Mouse (Mus musculus) stomach, embryonic 14.5 days (tissue): ENCODE data around the gene Thsd7a. TPM values are rescaled to one million over a fixed set of nuclear protein-coding genes. Genes with fewer than 3 reads are reported as not detected.

Source experiments
- ATAC-seq: fragments of 200-750 bp; cut with Nextera tagmentation; 2 replicates; pipeline ENCODE4 v1.8.0; 2017; ENCODE audit warnings: low read depth, moderate TSS enrichment; ENCODE audit not compliant: insufficient number of reproducible peaks, insufficient read depth, low FRiP score
- H3K27ac ChIP-seq: fragments of 300-500 bp; sonication (generic); 2 replicates; pipeline ENCODE4 v1.5.1; 2014; ENCODE audit warnings: mild to moderate bottlenecking, low read length, moderate library complexity, mixed read lengths
- H3K27me3 ChIP-seq: fragments of 300-500 bp; sonication (generic); 2 replicates; pipeline ENCODE4 v1.6.1; 2014; ENCODE audit warnings: low read length, control low read depth, mixed read lengths; ENCODE audit not compliant: control insufficient read depth, insufficient read depth
- H3K36me3 ChIP-seq: fragments of 300-500 bp; sonication (generic); 2 replicates; pipeline ENCODE4 v1.6.1; 2014; ENCODE audit warnings: mild to moderate bottlenecking, control low read depth, low read length, moderate library complexity, mixed read lengths; ENCODE audit not compliant: control insufficient read depth, insufficient read depth
- H3K4me1 ChIP-seq: fragments of 300-500 bp; sonication (generic); 2 replicates; pipeline ENCODE4 v1.6.1; 2014; ENCODE audit warnings: low read length, control low read depth, mixed read lengths; ENCODE audit not compliant: control insufficient read depth, insufficient read depth
- H3K4me2 ChIP-seq: fragments of 300-500 bp; sonication (generic); replicated peaks from 2 replicates; pipeline ENCODE4 v1.6.1; 2014; ENCODE audit warnings: low read depth, low read length, control low read depth
- H3K4me3 ChIP-seq: fragments of 300-500 bp; sonication (generic); 2 replicates; pipeline ENCODE4 v1.5.1; 2014; ENCODE audit warnings: low read depth, low read length, control low read depth
- H3K9ac ChIP-seq: fragments of 300-500 bp; sonication (generic); replicated peaks from 2 replicates; pipeline ENCODE4 v1.6.1; 2014; ENCODE audit warnings: low read depth, mild to moderate bottlenecking, control low read depth, low read length, moderate library complexity, mixed read lengths
- H3K9me3 ChIP-seq: fragments of 300-500 bp; sonication (generic); 2 replicates; pipeline ENCODE4 v1.6.1; 2016; ENCODE audit warnings: low read depth, low read length, control low read depth; ENCODE audit not compliant: control insufficient read depth
- WGBS: fragments of 180-500 bp; shearing (Covaris S2); extraction: QIAGEN DNeasy Blood & Tissue Kit; methylation state at CpG from one replicate; pipeline ENCODE4 v1.1.7; 2014; 5-methylcytosine and 5-hydroxymethylcytosine counted together
- polyA plus RNA-seq: library from polyadenylated mRNA; unstranded; fragments of >200 nt; fragmentation: Nextera tagmentation; extraction: Ambion mirVana; gene quantifications from 2 replicates; pipeline ENCODE4 v1.2.1, GENCODE M21; 2014

Gene Thsd7a
- polyA plus RNA-seq, 1 experiment from 2014 or later, result 4.1 TPM

- ATAC-seq, result no peak
- WGBS, result 32% methylated on average over 7 of the region's 7 CpGs
Observed at GRCm38 (mm10) chr6:12467339-12468124, 281.7 kb downstream of the Thsd7a start.

DNA sequence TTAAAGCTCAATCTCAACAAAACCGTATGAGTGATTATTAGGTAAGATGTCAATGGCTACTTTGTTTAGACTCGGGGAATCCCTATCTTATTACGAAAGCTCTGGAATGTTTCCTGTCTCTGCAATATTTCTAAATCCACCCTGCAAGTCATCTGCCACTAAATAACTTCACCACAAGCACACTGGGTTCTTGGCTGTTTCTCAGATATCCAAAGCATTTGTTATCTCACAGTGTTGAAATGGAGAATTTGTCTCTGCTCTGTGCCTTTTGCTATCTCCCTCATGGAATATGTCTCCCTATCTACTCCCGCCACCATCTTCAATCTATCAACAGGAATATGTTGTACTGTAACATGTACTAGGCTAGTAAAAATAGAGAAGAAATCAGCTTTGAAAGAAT is 290.4 kb downstream of the Thsd7a start:
- Histone ChIP-seq H3K36me3 (no peaks in the 10 kb centered on the region), H3K4me1 (no peaks in the 10 kb centered on the region), H3K4me3 (no peak overlapping the region), H3K4me2 (no peak overlapping the region), H3K27ac (no peak overlapping the region), H3K9me3 (no peaks in the 10 kb centered on the region), H3K27me3 (no peaks in the 10 kb centered on the region), H3K9ac (no peak overlapping the region)
- 72% methylated on average over 4 of the region's 4 CpGs for WGBS
- ATAC-seq, result no peak

More at GRCm38 (mm10) chr6:12467339-12468124, 281.7 kb downstream of the Thsd7a start:
- Histone ChIP-seq H3K9me3 (no peaks in the 10 kb centered on the region), H3K27me3 (no peaks in the 10 kb centered on the region), H3K4me2 (no peak overlapping the region), H3K4me3 (no peak overlapping the region), H3K27ac (no peak overlapping the region), H3K9ac (no peak overlapping the region), H3K4me1 (no peaks in the 10 kb centered on the region), H3K36me3 (no peaks in the 10 kb centered on the region)

DNA sequence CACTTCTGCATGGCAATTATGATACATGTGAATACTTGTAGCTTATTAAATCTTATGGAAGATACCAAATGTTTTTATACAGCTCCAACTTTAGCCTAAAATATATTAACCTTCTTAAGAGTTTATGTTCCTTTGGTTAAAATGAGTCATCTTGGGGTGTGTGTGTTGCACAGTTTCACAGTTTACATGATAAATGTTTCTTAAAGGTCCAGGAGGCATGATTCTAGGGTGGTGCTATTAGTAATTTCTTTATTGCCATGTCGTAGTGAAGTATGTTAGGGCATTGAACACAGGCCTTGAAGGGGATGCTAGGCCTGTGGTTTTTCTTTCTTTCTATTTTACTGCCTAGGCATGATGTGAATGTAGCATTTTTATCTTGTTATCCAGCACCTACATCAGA is 291.8 kb downstream of the Thsd7a start:
- Histone ChIP-seq H3K4me1 (no peaks in the 10 kb centered on the region), H3K9ac (no peak overlapping the region), H3K27me3 (no peaks in the 10 kb centered on the region), H3K4me3 (no peak overlapping the region), H3K4me2 (no peak overlapping the region), H3K27ac (no peak overlapping the region), H3K36me3 (no peaks in the 10 kb centered on the region), H3K9me3 (no peaks in the 10 kb centered on the region)
- WGBS, result 84% methylated on average over 1 of the region's 1 CpGs
- no peak for ATAC-seq

DNA sequence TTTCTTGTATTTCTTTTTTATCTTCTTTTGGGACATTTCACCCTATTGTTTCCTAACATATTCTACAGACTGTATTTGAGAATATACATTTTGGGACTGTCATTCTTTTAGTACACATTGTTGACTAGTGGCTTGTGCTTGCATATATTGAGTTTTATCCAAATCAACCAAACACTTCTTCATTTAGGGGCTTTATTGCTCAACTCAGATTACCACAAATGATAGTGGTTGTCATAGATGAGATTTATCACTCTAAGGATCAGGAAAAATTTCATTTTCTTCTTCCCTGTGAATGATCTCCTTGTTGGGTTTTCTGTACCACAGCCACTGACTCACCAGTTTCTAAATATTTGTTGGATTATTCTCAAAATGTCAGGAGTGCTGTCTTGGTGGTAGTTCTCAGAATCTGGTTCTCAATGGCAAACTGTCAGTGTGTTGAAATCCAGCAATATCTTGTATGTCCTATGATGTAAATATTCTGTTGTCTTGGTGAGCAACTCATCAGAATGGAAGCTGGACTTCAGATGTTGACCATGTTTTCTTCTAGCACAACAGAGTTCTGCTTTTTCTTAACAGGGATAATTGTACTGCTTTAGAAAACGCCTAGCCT is 294.2 kb downstream of the Thsd7a start:
- Histone ChIP-seq H3K9me3 (no peaks in the 10 kb centered on the region), H3K9ac (no peak overlapping the region), H3K36me3 (no peaks in the 10 kb centered on the region), H3K4me2 (no peak overlapping the region), H3K27me3 (no peaks in the 10 kb centered on the region), H3K27ac (no peak overlapping the region), H3K4me1 (no peaks in the 10 kb centered on the region), H3K4me3 (no peak overlapping the region)
- 74% methylated on average over 1 of the region's 1 CpGs for WGBS
- ATAC-seq, result no peak

- no peak for ATAC-seq
- H3K27me3 ChIP-seq, result no peaks in the 10 kb centered on the region
- H3K4me1 ChIP-seq, result no peaks in the 10 kb centered on the region
- no peaks in the 10 kb centered on the region for H3K9me3 ChIP-seq
- no peak overlapping the region for H3K4me3 ChIP-seq
- H3K9ac ChIP-seq, result no peak overlapping the region
- no peak overlapping the region for H3K4me2 ChIP-seq
- no peak overlapping the region for H3K27ac ChIP-seq
- WGBS, result 58% methylated on average over 3 of the region's 3 CpGs
- H3K36me3 ChIP-seq, result no peaks in the 10 kb centered on the region
Observed at GRCm38 (mm10) chr6:12454132-12454531, 295.1 kb downstream of the Thsd7a start.

DNA sequence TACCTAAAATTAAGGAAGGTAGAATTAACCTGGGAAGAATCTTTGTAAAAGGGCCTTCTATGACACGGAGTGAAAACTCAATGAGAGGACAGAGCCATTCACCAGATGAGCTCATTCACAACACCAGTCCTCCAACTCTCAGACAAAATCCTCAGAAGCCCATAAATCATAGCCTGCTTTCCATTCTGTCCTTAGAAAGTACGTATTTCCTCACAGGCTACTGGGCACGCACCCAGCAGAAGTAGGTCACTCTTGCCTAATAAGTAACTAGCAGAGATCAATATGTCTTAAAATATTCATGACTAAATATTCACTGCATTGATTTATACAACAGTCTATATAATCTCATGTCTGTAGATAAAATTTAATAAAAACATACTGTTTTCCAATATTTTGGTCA is 300.4 kb downstream of the Thsd7a start:
- 58% methylated on average over 3 of the region's 3 CpGs for WGBS
- Histone ChIP-seq H3K9me3 (no peaks in the 10 kb centered on the region), H3K9ac (no peak overlapping the region), H3K4me2 (no peak overlapping the region), H3K36me3 (no peaks in the 10 kb centered on the region), H3K4me1 (no peaks in the 10 kb centered on the region), H3K27me3 (no peaks in the 10 kb centered on the region), H3K4me3 (no peak overlapping the region), H3K27ac (no peak overlapping the region)
- no peak for ATAC-seq

DNA sequence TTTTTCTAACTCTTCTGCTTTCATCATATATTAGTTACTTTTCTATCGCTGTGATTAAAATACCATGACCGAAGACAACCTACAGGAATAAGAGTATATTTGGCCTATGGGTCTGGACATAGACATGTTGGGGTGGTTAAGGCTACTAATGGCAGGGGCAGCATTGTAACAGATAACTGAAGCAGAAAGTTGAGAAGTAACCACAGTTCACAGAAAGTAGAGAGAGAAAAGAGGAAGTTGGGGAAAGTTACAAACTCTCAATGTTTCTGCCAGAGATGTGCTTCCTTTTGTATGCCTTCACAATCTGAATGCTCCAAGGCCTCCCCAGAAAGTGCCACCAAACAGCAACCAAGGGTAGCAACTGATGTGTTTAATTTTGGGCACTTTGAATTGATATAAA is 303.7 kb downstream of the Thsd7a start:
- Histone ChIP-seq H3K9ac (no peak overlapping the region), H3K4me2 (no peak overlapping the region), H3K27ac (no peak overlapping the region), H3K27me3 (no peaks in the 10 kb centered on the region), H3K4me3 (no peak overlapping the region), H3K36me3 (no peaks in the 10 kb centered on the region), H3K9me3 (no peaks in the 10 kb centered on the region), H3K4me1 (no peaks in the 10 kb centered on the region)
- ATAC-seq, result no peak
- 93% methylated on average over 2 of the region's 2 CpGs for WGBS

DNA sequence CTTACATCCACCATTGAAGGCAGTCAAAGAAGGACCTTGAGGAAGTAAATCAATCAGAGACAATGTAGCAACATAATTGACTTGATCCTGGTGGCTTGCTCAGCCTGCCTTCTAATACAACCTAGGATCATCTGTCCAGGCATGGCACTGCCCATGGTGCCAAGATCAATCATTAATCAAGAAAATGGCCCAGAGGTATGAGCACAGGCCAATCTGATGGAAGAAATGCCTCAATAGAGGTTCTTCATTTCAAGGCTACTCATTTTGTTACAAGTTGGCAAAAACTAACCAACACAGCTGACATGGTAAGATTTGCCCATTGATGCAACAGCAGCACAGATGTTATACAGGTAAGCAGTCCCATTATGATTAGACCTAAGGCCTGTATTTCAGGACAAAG is 309.6 kb downstream of the Thsd7a start:
- H3K4me1 ChIP-seq, result no peaks in the 10 kb centered on the region
- H3K27ac ChIP-seq, result no peak overlapping the region
- ATAC-seq, result no peak
- H3K36me3 ChIP-seq, result no peaks in the 10 kb centered on the region
- no peaks in the 10 kb centered on the region for H3K9me3 ChIP-seq
- H3K4me2 ChIP-seq, result no peak overlapping the region
- H3K27me3 ChIP-seq, result no peaks in the 10 kb centered on the region
- H3K4me3 ChIP-seq, result no peak overlapping the region
- no peak overlapping the region for H3K9ac ChIP-seq

DNA sequence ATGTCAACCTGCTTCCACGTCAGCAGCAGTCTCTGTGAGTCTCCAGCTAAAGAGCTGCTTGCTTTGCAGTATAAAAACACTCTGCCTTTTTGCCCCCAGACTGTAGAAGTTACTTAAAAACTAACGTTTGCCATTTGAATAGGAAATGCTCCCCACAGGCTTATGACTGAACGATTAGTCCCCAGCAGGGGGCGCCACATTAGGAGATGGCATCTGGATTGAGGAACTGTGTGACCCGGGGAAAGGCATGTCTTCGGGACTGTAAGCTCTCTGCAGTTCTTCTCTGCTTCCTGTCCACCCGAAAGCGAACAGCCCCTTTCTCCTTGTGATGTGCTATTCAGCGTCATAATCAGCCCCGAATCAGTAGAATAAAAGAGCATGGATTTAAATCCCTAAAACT is 330.1 kb downstream of the Thsd7a start:
- Histone ChIP-seq H3K27me3 (no peaks in the 10 kb centered on the region), H3K4me2 (no peak overlapping the region), H3K36me3 (no peaks in the 10 kb centered on the region), H3K9ac (no peak overlapping the region), H3K4me1 (no peaks in the 10 kb centered on the region), H3K4me3 (no peak overlapping the region), H3K9me3 (no peaks in the 10 kb centered on the region), H3K27ac (no peak overlapping the region)
- WGBS, result 88% methylated on average over 10 of the region's 10 CpGs
- ATAC-seq, result no peak
